Mouse (Mus musculus) cortical plate, adult 2 months (tissue): ENCODE data around the gene Cacna1c. TPM values are rescaled to one million over a fixed set of nuclear protein-coding genes. Genes with fewer than 3 reads are reported as not detected.
A peak's percentile ranks its signal among the peaks of the same experiment; 100 is the strongest.

Experiments
- H3K27ac ChIP-seq: fragments of 200-500 bp; 2 replicates; pipeline ENCODE4 v1.5.1; 2012; ENCODE audit warnings: low read length, control low read depth, inconsistent platforms; ENCODE audit not compliant: insufficient read depth
- H3K4me1 ChIP-seq: fragments of 200-500 bp; 2 replicates; pipeline ENCODE4 v1.6.1; 2011; ENCODE audit warnings: low read length; ENCODE audit not compliant: control insufficient read depth, insufficient read depth
- H3K4me3 ChIP-seq: fragments of 200-500 bp; 2 replicates; pipeline ENCODE4 v1.5.1; 2011; ENCODE audit warnings: mild to moderate bottlenecking, low read length, control low read depth; ENCODE audit not compliant: insufficient read depth
- CTCF ChIP-seq: fragments of 200-500 bp; IDR thresholded peaks from 2 replicates; pipeline ENCODE4 v1.5.1; 2011; ENCODE audit warnings: mild to moderate bottlenecking, control low read depth, low read length; ENCODE audit not compliant: insufficient read depth; ENCODE audit errors: extremely low read depth
- POLR2A ChIP-seq: fragments of 200-500 bp; IDR thresholded peaks from 2 replicates; pipeline ENCODE4 v1.6.1; 2011; ENCODE audit warnings: mild to moderate bottlenecking, low read length, control low read depth; ENCODE audit not compliant: insufficient read depth; ENCODE audit errors: extremely low read depth
- polyA plus RNA-seq: library from polyadenylated mRNA; depleted of rRNA; stranded (reverse); fragments of >200 nt; gene quantifications from 2 replicates; pipeline ENCODE4 v1.2.3, GENCODE M21; 2012; rRNA removed

Cacna1c gene
- polyA plus RNA-seq, result 15.3 and 15.9 TPM in 2 replicates

- Histone ChIP-seq H3K27ac (no peak within 1 kb of the TSS), H3K4me1 (peaks cover 2% of the 10 kb centered on the region; the same call in 1 of the 2 replicates), H3K4me3 (no peak within 1 kb of the TSS)
- TF ChIP-seq POLR2A (no peak), CTCF (no peak)
Measured at GRCm38 (mm10) chr6:119196382-119197305, at the start of gene Cacna1c. Gene Cacna1c, minus strand, starts transcription at chr6:119196418.

GRCm38 (mm10) chr6:119240871-119241705 is 44.9 kb upstream of the Cacna1c start:
- Histone ChIP-seq H3K27ac (peak overlapping the region; percentile 63), H3K4me1 (no peaks in the 10 kb centered on the region), H3K4me3 (no peak overlapping the region)
- TF ChIP-seq CTCF, result no peak

GRCm38 (mm10) chr6:119240256-119240655 is 44.0 kb upstream of the Cacna1c start:
- TF ChIP-seq CTCF (no peak), POLR2A (no peak)
- Histone ChIP-seq H3K4me3 (no peak overlapping the region), H3K27ac (no peak overlapping the region), H3K4me1 (no peaks in the 10 kb centered on the region)

GRCm38 (mm10) chr6:119239341-119240005 is 43.3 kb upstream of the Cacna1c start:
- H3K4me1 ChIP-seq, result no peaks in the 10 kb centered on the region
- no peak overlapping the region for H3K4me3 ChIP-seq
- TF ChIP-seq POLR2A (no peak), CTCF (no peak)
- no peak overlapping the region for H3K27ac ChIP-seq

DNA sequence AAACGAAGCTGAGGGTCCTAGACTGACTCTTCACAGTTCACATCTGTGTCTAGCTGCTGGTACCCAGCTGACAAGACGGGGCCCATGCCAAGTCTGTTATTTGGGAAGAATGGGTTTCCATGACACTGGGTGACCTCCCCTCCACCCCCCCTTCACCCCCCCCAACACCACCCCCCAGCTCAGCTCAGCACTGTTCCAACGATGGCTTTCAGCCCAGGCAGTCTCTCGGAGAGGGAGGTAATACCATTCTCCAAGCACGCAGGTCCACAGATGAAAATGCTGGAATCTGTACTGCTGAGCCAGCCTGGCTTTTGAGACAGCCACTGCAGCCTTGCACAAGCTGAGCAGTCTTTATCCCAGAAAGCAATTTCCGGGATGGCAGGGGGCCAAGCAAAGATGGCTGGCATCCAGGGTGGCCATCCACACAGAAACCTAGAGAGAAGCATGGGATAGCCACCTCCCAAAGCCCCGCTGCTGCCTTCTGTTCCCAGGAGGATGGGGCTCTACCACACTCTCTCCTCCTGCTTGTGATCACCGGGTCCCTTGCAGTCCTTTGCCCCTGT is 41.3 kb upstream of the Cacna1c start:
- Histone ChIP-seq H3K27ac (no peak overlapping the region), H3K4me1 (no peaks in the 10 kb centered on the region)

GRCm38 (mm10) chr6:119236241-119236640 is 40.0 kb upstream of the Cacna1c start, which contains the start of gene Cacna2d4:
Gene Cacna2d4, plus strand, starts transcription at chr6:119236526.
- Histone ChIP-seq H3K27ac (no peak within 1 kb of the TSS), H3K4me3 (no peak within 1 kb of the TSS), H3K4me1 (no peaks in the 10 kb centered on the region)
- no peak for TF ChIP-seq POLR2A

More for the DNA sequence above, 41.3 kb upstream of the Cacna1c start:
- TF ChIP-seq POLR2A, result no peak
- no peak for TF ChIP-seq CTCF
- H3K4me3 ChIP-seq, result no peak overlapping the region

DNA sequence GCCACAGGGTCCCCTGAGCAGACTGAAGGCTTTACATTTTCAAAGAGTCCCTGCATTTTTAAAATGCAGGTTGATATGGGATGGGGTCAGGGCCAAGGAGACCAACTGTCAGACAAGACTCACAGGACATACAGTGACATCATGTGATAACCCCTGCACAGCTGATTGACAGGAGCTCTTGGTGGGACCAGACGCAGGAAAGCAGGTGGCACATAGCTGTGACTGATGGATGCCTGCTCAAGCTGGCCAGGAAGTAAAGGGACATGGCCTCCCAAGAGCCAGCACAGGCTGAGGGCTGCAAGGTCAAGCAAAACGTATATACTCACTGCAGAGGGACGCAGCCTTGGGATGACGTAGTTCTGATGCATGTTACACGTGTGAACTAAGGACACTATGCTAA is 39.2 kb upstream of the Cacna1c start:
- H3K4me3 ChIP-seq, result no peak overlapping the region
- TF ChIP-seq POLR2A (no peak), CTCF (no peak)
- H3K4me1 ChIP-seq, result no peaks in the 10 kb centered on the region
- H3K27ac ChIP-seq, result no peak overlapping the region

- TF ChIP-seq POLR2A (no peak), CTCF (no peak)
- no peak overlapping the region for H3K27ac ChIP-seq
- no peak overlapping the region for H3K4me3 ChIP-seq
Measured at GRCm38 (mm10) chr6:119233066-119233465, 36.8 kb upstream of the Cacna1c start.

More at GRCm38 (mm10) chr6:119233066-119233465, 36.8 kb upstream of the Cacna1c start:
- peaks cover 2% of the 10 kb centered on the region; the same call in 1 of the 2 replicates for H3K4me1 ChIP-seq
